Mouse (Mus musculus): Measurements from ENCODE around the gene Naip5. TPM values are rescaled to one million over a fixed set of nuclear protein-coding genes. Genes with fewer than 3 reads are reported as not detected.
"Not testable (repeated sequence)": the region's sequence is repeated elsewhere in the genome, so short reads cannot be mapped to it uniquely, and the experiment has no call there.

Gene Naip5
- polyA plus RNA-seq, 1 experiment from 2014 or later = 0.20 TPM

DNA sequence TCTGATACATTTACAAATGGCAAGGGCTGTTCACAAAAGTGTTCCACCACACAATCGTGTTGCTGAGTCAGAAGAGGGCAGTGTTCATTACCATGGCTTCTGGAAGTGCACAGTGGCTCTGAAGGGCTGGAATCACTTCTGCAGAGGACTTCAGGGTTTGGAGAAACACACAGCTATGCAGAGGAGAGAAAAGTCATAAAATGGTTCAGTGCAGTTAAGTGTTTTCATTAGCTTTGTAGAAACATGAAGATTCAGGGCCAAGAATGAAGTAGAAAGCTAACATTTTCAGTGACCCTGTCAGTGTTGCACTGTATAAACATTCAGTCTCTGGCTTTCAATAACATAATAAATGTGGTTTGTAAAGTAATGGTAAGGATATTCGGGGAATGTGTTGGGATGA is 79.7 kb downstream of the Naip5 start:
- not testable (repeated sequence) for ATAC-seq (ENCODE audit: insufficient number of reproducible peaks, insufficient read depth, low FRiP score, low read depth); H3K27me3 ChIP-seq (ENCODE audit: control insufficient read depth, insufficient read depth, low read length); H3K9me3 ChIP-seq (ENCODE audit: control insufficient read depth, low read length); H3K4me2 ChIP-seq (ENCODE audit: low read length); H3K9ac ChIP-seq (ENCODE audit: low read length); H3K4me3 ChIP-seq (ENCODE audit: control insufficient read depth in 1 of 2, insufficient read depth in 1 of 2, low read depth in 1 of 2, low read length in 2 of 2); H3K27ac ChIP-seq (replicated peaks in 1 of 2; ENCODE audit: control insufficient read depth in 1 of 2, insufficient read depth in 1 of 2, low read depth in 2 of 2, low read length in 2 of 2); H3K36me3 ChIP-seq (ENCODE audit: control insufficient read depth, insufficient read depth, low read length); H3K4me1 ChIP-seq (ENCODE audit: control insufficient read depth in 2 of 2, insufficient read depth in 2 of 2, low read length in 2 of 2)
- WGBS = 59% methylated on average over 2 of the region's 2 CpGs

DNA sequence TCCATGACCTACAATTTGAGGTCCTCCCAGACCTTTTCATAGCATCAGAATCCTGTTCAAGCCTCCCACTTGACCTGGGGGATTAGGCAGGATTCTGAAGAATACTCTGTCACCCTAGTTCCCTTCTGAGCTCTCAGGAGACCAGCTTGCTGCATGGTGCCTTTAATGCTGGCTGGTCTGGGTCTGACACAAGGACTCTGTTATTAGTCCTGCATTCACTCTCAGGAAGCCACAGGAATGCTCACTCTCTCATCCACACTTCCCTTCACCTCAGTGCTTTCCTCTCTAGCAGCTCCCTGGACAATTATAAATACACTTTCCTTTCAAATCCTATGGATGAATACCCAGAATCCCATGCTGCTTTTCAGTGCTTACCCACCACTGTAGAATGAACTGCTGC is 83.7 kb downstream of the Naip5 start:
- H3K27me3 ChIP-seq (ENCODE audit: control insufficient read depth, insufficient read depth, low read length); H3K27ac ChIP-seq (replicated peaks in 1 of 2; ENCODE audit: control insufficient read depth in 1 of 2, insufficient read depth in 1 of 2, low read depth in 2 of 2, low read length in 2 of 2); H3K9ac ChIP-seq (ENCODE audit: low read length); ATAC-seq (ENCODE audit: insufficient number of reproducible peaks, insufficient read depth, low FRiP score, low read depth); H3K9me3 ChIP-seq (ENCODE audit: control insufficient read depth, low read length); H3K4me3 ChIP-seq (ENCODE audit: control insufficient read depth in 1 of 2, insufficient read depth in 1 of 2, low read depth in 1 of 2, low read length in 2 of 2); H3K4me1 ChIP-seq (ENCODE audit: control insufficient read depth in 2 of 2, insufficient read depth in 2 of 2, low read length in 2 of 2); H3K36me3 ChIP-seq (ENCODE audit: control insufficient read depth, insufficient read depth, low read length); H3K4me2 ChIP-seq (ENCODE audit: low read length): not testable (repeated sequence)

Other genes starting within 250 kb of the Naip5 start
- gene Mccc2, start 230.7 kb downstream of the Naip5 start, polyA plus RNA-seq (2014; fragmentation: Nextera tagmentation; extraction: Ambion mirVana) = 27.5 and 29.2 TPM in 2 replicates
- 14.6 and 21.9 TPM in 2 replicates for gene Bdp1, start 142.3 kb downstream of the Naip5 start, polyA plus RNA-seq (2014; fragmentation: Nextera tagmentation; extraction: Ambion mirVana)
- gene Serf1, start 138.3 kb downstream of the Naip5 start, polyA plus RNA-seq (2014; fragmentation: Nextera tagmentation; extraction: Ambion mirVana) = 128 and 146 TPM in 2 replicates
- 29.5 and 32.9 TPM in 2 replicates for gene Smn1, start 121.5 kb downstream of the Naip5 start, polyA plus RNA-seq (2014; fragmentation: Nextera tagmentation; extraction: Ambion mirVana)
- gene Naip2, start 44.2 kb downstream of the Naip5 start, polyA plus RNA-seq (2014; fragmentation: Nextera tagmentation; extraction: Ambion mirVana) = 0.23 and 0.24 TPM in 2 replicates
- 0.08 and 0.20 TPM in 2 replicates for gene Naip6, start 71.4 kb upstream of the Naip5 start, polyA plus RNA-seq (2014; fragmentation: Nextera tagmentation; extraction: Ambion mirVana)
- not detected in 2 replicates for gene Naip1, start 206.5 kb upstream of the Naip5 start, polyA plus RNA-seq (2014; fragmentation: Nextera tagmentation; extraction: Ambion mirVana)
- 51.4 and 55.4 TPM in 2 replicates for gene Gtf2h2, start 246.3 kb upstream of the Naip5 start, polyA plus RNA-seq (2014; fragmentation: Nextera tagmentation; extraction: Ambion mirVana)